Mouse (Mus musculus) MEL (cell line): ENCODE results near the gene Hdac4.

Source experiments
- BHLHE40 ChIP-seq: IDR thresholded peaks from 2 replicates; pipeline ENCODE4 v1.6.1; 2012; ENCODE audit warnings: low read depth, mild to moderate bottlenecking, inconsistent platforms, low read length, improper control_type of control experiment, borderline replicate concordance
- CTCF ChIP-seq, 3 experiments: IDR thresholded peaks in 2 of 3; conservative IDR thresholded peaks in 1 of 3; 2 replicates each; pipeline ENCODE4 v1.5.1; 2011 to 2012; ENCODE audit warnings: low read length in 3 of 3, low read depth in 2 of 3, mild to moderate bottlenecking in 2 of 3, improper control_type of control experiment in 1 of 3, inconsistent platforms in 1 of 3, mixed read lengths in 1 of 3, moderate library complexity in 1 of 3; ENCODE audit not compliant: control insufficient read depth in 1 of 3, insufficient read depth in 1 of 3, poor library complexity in 1 of 3, severe bottlenecking in 1 of 3
- E2F4 ChIP-seq: IDR thresholded peaks from 2 replicates; pipeline ENCODE4 v1.6.1; 2011; ENCODE audit warnings: low read depth, low read length, improper control_type of control experiment, borderline replicate concordance
- ELF1 ChIP-seq: IDR thresholded peaks from 2 replicates; pipeline ENCODE4 v1.6.1; 2014; ENCODE audit warnings: low read depth, mild to moderate bottlenecking, inconsistent platforms, low read length, improper control_type of control experiment, moderate library complexity
- EP300 ChIP-seq, 2 experiments: IDR thresholded peaks; 2 replicates each; pipeline ENCODE4 v1.6.1; 2011; ENCODE audit warnings: improper control_type of control experiment in 2 of 2, low read length in 2 of 2, low read depth in 1 of 2, mild to moderate bottlenecking in 1 of 2
- MYC ChIP-seq: IDR thresholded peaks from 2 replicates; pipeline ENCODE4 v1.6.1; 2011; ENCODE audit warnings: low read depth, mild to moderate bottlenecking, low read length, improper control_type of control experiment, moderate library complexity
- NELFE ChIP-seq: IDR thresholded peaks from 2 replicates; pipeline ENCODE4 v1.6.1; 2011; ENCODE audit warnings: low read depth, low read length, improper control_type of control experiment
- POLR2AphosphoS2 ChIP-seq: IDR thresholded peaks from 2 replicates; pipeline ENCODE4 v1.6.1; 2011; ENCODE audit warnings: low read length, improper control_type of control experiment
- TAL1 ChIP-seq: IDR thresholded peaks from 2 replicates; pipeline ENCODE4 v1.6.1; 2012; ENCODE audit warnings: mild to moderate bottlenecking, inconsistent platforms, low read length, moderate library complexity, mixed read lengths

- TF ChIP-seq EP300 (IDR thresholded peaks at IDR 0.05; ENCODE audit: low read depth in 1 of 2, low read length in 2 of 2) (no peak), POLR2AphosphoS2 (no peak), CTCF (IDR thresholded peaks at IDR 0.05 in 2 of 3, conservative IDR thresholded peaks at IDR 0.05 in 1 of 3; ENCODE audit: control insufficient read depth in 1 of 3, insufficient read depth in 1 of 3, low read depth in 2 of 3, low read length in 3 of 3, poor library complexity in 1 of 3, severe bottlenecking in 1 of 3) (no peak), NELFE (no peak), TAL1 (no peak), BHLHE40 (no peak), ELF1 (no peak), MYC (no peak), E2F4 (no peak)
Observed at GRCm38 (mm10) chr1:92169776-92170055, 25.8 kb downstream of the Hdac4 start.
